Mouse (Mus musculus) liver, embryonic 16.5 days (tissue): ENCODE measurements around the gene Gm9944. TPM values are rescaled to one million over a fixed set of nuclear protein-coding genes. Genes with fewer than 3 reads are reported as not detected.

Source experiments
- polyA plus RNA-seq: library from polyadenylated mRNA; unstranded; fragments of >200 nt; fragmentation: Nextera tagmentation; extraction: Ambion mirVana; gene quantifications from 2 replicates; pipeline ENCODE4 v1.2.1, GENCODE M21; 2015

The Gm9944 gene
- polyA plus RNA-seq, 1 experiment from 2014 or later: not detected

Other genes with a start within 250 kb of the Gm9944 start
- gene C87977, start 240.0 kb downstream of the Gm9944 start, polyA plus RNA-seq: not detected in 2 replicates
- gene Pramel5, start 172.8 kb downstream of the Gm9944 start, polyA plus RNA-seq: not detected in 2 replicates
- not detected in 2 replicates for gene Gm13128, start 123.1 kb downstream of the Gm9944 start, polyA plus RNA-seq
- gene Gm13119, start 95.4 kb downstream of the Gm9944 start, polyA plus RNA-seq: not detected in 2 replicates
- gene Pramef20, start 75.4 kb downstream of the Gm9944 start, polyA plus RNA-seq: not detected in 2 replicates
- gene Pramef12, start 44.9 kb downstream of the Gm9944 start, polyA plus RNA-seq: not detected in 2 replicates
- gene 1700012P22Rik, start 14.5 kb downstream of the Gm9944 start, polyA plus RNA-seq: not detected in 2 replicates
- gene Aadacl3, start 10.4 kb upstream of the Gm9944 start, polyA plus RNA-seq: not detected in 2 replicates
- not detected in 2 replicates for gene 9430007A20Rik, start 66.5 kb upstream of the Gm9944 start, polyA plus RNA-seq
- gene Gm13124, start 111.8 kb upstream of the Gm9944 start, polyA plus RNA-seq: not detected in 2 replicates
- not detected in 2 replicates for gene Aadacl4, start 160.4 kb upstream of the Gm9944 start, polyA plus RNA-seq
- not detected in 2 replicates for gene Gm436, start 233.1 kb upstream of the Gm9944 start, polyA plus RNA-seq